Mouse (Mus musculus) heart, embryonic 14.5 days (tissue): ENCODE data around the gene Syne3. TPM values are rescaled to one million over a fixed set of nuclear protein-coding genes. Genes with fewer than 3 reads are reported as not detected.

Experiments
- ATAC-seq: fragments of 200-750 bp; cut with Nextera tagmentation; 2 replicates; pipeline ENCODE4 v1.8.0; 2017; ENCODE audit warnings: low read depth, moderate TSS enrichment; ENCODE audit not compliant: insufficient number of reproducible peaks, insufficient read depth, low FRiP score
- H3K27ac ChIP-seq, 2 experiments: fragments of 200-500 bp in 1 of 2; fragments of 300-500 bp in 1 of 2; sonication (generic) in 1 of 2; replicated peaks in 1 of 2; 2 replicates each; pipeline ENCODE4 v1.5.1; 2012 to 2014; ENCODE audit warnings: low read depth in 2 of 2, low read length in 2 of 2, control low read depth in 1 of 2, mild to moderate bottlenecking in 1 of 2, mixed read lengths in 1 of 2; ENCODE audit not compliant: control insufficient read depth in 1 of 2, insufficient read depth in 1 of 2
- H3K27me3 ChIP-seq: fragments of 300-500 bp; sonication (generic); 2 replicates; pipeline ENCODE4 v1.6.1; 2014; ENCODE audit warnings: mild to moderate bottlenecking, low read length, control low read depth; ENCODE audit not compliant: control insufficient read depth, insufficient read depth
- H3K36me3 ChIP-seq: fragments of 300-500 bp; sonication (generic); 2 replicates; pipeline ENCODE4 v1.6.1; 2014; ENCODE audit warnings: mild to moderate bottlenecking, control low read depth, low read length, mixed read lengths; ENCODE audit not compliant: control insufficient read depth, insufficient read depth
- H3K4me1 ChIP-seq, 2 experiments: fragments of 200-500 bp in 1 of 2; fragments of 300-500 bp in 1 of 2; sonication (generic) in 1 of 2; 2 replicates each; pipeline ENCODE4 v1.6.1; 2012 to 2014; ENCODE audit warnings: low read length in 2 of 2, control low read depth in 1 of 2, mixed read lengths in 1 of 2; ENCODE audit not compliant: control insufficient read depth in 2 of 2, insufficient read depth in 2 of 2
- H3K4me2 ChIP-seq: fragments of 300-500 bp; sonication (generic); 2 replicates; pipeline ENCODE4 v1.6.1; 2014; ENCODE audit warnings: mild to moderate bottlenecking, low read length
- H3K4me3 ChIP-seq, 2 experiments: fragments of 200-500 bp in 1 of 2; fragments of 300-500 bp in 1 of 2; sonication (generic) in 1 of 2; 2 replicates each; pipeline ENCODE4 v1.5.1; 2012 to 2014; ENCODE audit warnings: low read length in 2 of 2, mild to moderate bottlenecking in 2 of 2, control low read depth in 1 of 2, low read depth in 1 of 2, moderate library complexity in 1 of 2; ENCODE audit not compliant: control insufficient read depth in 1 of 2, insufficient read depth in 1 of 2
- H3K9ac ChIP-seq: fragments of 300-500 bp; sonication (generic); 2 replicates; pipeline ENCODE4 v1.6.1; 2014; ENCODE audit warnings: mild to moderate bottlenecking, low read length
- H3K9me3 ChIP-seq: fragments of 300-500 bp; sonication (generic); 2 replicates; pipeline ENCODE4 v1.6.1; 2016; ENCODE audit warnings: low read length, control low read depth; ENCODE audit not compliant: control insufficient read depth
- WGBS: fragments of 180-500 bp; shearing (Covaris S2); extraction: QIAGEN DNeasy Blood & Tissue Kit; methylation state at CpG from one replicate; pipeline ENCODE4 v1.1.7; 2014; 5-methylcytosine and 5-hydroxymethylcytosine counted together
- polyA plus RNA-seq: library from polyadenylated mRNA; unstranded; fragments of >200 nt; fragmentation: Nextera tagmentation; extraction: Ambion mirVana; gene quantifications from 2 replicates; pipeline ENCODE4 v1.2.1, GENCODE M21; 2014

The Syne3 gene
- polyA plus RNA-seq, 1 experiment from 2014 or later = 0.93 TPM

GRCm38 (mm10) chr12:104898718-104899117 lies 110.9 kb downstream of the Syne3 start:
- Histone ChIP-seq H3K4me3 (no peak overlapping the region), H3K4me2 (no peak overlapping the region), H3K36me3 (no peaks in the 10 kb centered on the region), H3K27ac (no peak overlapping the region), H3K27me3 (no peaks in the 10 kb centered on the region), H3K4me1 (peaks cover 11 to 12% of the 10 kb centered on the region in 2 experiments), H3K9ac (no peak overlapping the region), H3K9me3 (no peaks in the 10 kb centered on the region)
- 74% methylated on average over 9 of the region's 9 CpGs for WGBS
- no peak for ATAC-seq

GRCm38 (mm10) chr12:104897051-104897618 lies 112.5 kb downstream of the Syne3 start:
- H3K4me3 ChIP-seq = no peak overlapping the region
- H3K36me3 ChIP-seq = no peaks in the 10 kb centered on the region
- WGBS = 57% methylated on average over 8 of the region's 8 CpGs
- ATAC-seq = no peak
- no peak overlapping the region for H3K9ac ChIP-seq
- no peaks in the 10 kb centered on the region for H3K27me3 ChIP-seq
- no peak overlapping the region for H3K27ac ChIP-seq
- no peak overlapping the region for H3K4me2 ChIP-seq
- peaks cover 11 to 12% of the 10 kb centered on the region in 2 experiments for H3K4me1 ChIP-seq
- no peaks in the 10 kb centered on the region for H3K9me3 ChIP-seq

- Histone ChIP-seq H3K9ac (no peak overlapping the region), H3K36me3 (no peaks in the 10 kb centered on the region), H3K27me3 (no peaks in the 10 kb centered on the region), H3K4me1 (peaks cover 11 to 12% of the 10 kb centered on the region in 2 experiments), H3K4me2 (no peak overlapping the region), H3K4me3 (no peak overlapping the region), H3K9me3 (no peaks in the 10 kb centered on the region), H3K27ac (no peak overlapping the region)
- 67% methylated on average over 16 of the region's 16 CpGs for WGBS
- ATAC-seq = no peak
Observed at GRCm38 (mm10) chr12:104896640-104897039, 113.0 kb downstream of the Syne3 start.

DNA sequence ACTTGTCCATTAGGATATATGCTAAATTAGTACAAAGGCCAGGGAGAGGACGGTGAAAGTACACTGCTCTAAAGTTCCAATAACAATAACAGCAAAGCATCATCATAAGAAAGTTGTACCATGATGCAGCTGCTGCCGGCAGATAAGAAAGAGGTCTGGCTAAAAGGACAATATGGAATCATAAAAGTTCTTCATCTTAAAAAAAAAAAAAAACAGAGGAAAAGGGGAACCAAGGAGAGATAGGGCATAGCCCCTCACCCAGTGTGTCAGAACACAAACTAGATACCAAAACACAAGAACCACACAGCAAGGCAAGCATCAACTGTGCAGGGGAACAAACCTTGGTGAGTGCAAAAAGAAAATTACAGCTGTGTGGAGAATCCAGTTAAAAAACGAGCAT lies 117.4 kb downstream of the Syne3 start:
- Histone ChIP-seq H3K4me3 (no peak overlapping the region), H3K36me3 (no peaks in the 10 kb centered on the region), H3K27ac (no peak overlapping the region), H3K9ac (no peak overlapping the region), H3K9me3 (no peaks in the 10 kb centered on the region), H3K4me1 (peaks cover 3 to 5% of the 10 kb centered on the region in 2 experiments; a peak in 3 of 4 replicates), H3K4me2 (no peak overlapping the region), H3K27me3 (no peaks in the 10 kb centered on the region)
- no peak for ATAC-seq
- WGBS = 95% methylated on average over 3 of the region's 3 CpGs

DNA sequence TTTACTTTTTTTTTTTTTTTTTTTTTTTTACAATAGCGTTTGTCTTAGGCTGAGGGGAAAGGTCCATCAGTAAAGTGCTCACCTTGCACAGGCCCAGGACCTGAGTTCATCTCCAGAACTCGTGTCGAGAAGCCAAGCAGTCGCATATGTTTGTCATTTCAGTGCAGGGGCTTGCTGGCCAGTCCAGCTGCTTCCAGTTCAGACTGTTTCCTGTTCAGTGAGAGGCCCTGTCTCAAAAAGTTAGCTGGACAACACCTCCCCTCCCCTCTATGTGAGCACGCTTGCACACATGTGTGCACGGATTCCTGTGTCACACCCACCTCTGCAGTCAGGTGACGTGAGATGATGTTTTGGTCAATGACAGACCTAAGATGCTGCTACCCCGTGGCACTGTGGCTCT lies 119.5 kb downstream of the Syne3 start:
- Histone ChIP-seq H3K4me3 (no peak overlapping the region), H3K4me2 (no peak overlapping the region), H3K4me1 (no peaks in the 10 kb centered on the region), H3K36me3 (no peaks in the 10 kb centered on the region), H3K27ac (no peak overlapping the region), H3K9ac (no peak overlapping the region), H3K27me3 (no peaks in the 10 kb centered on the region), H3K9me3 (no peaks in the 10 kb centered on the region)
- no peak for ATAC-seq
- 84% methylated on average over 8 of the region's 8 CpGs for WGBS

DNA sequence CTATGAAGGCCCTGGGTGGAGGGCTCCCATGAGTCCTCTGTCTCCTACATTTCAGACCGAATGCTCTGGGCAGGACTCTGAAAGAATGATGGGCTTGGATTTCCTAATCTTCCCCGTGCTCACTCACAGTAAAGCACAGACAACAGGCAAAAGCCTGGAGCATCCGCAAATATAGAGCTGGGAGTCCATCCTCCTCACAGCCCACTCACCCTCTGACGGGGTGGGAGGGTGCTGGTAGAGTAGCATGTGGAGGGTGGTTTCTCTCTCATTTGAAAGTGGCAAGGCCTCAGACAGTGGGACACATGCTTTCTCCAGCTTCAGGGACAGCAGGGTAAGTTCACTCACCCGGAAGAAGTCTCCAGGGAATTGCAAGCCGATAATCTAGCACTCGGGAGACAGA lies 123.5 kb downstream of the Syne3 start:
- no peaks in the 10 kb centered on the region for H3K27me3 ChIP-seq
- no peak overlapping the region for H3K27ac ChIP-seq
- no peak overlapping the region for H3K9ac ChIP-seq
- H3K9me3 ChIP-seq = peaks cover 4% of the 10 kb centered on the region
- no peaks in the 10 kb centered on the region for H3K4me1 ChIP-seq
- H3K4me2 ChIP-seq = no peak overlapping the region
- H3K36me3 ChIP-seq = no peaks in the 10 kb centered on the region
- 81% methylated on average over 7 of the region's 7 CpGs for WGBS
- no peak for ATAC-seq
- no peak overlapping the region for H3K4me3 ChIP-seq

DNA sequence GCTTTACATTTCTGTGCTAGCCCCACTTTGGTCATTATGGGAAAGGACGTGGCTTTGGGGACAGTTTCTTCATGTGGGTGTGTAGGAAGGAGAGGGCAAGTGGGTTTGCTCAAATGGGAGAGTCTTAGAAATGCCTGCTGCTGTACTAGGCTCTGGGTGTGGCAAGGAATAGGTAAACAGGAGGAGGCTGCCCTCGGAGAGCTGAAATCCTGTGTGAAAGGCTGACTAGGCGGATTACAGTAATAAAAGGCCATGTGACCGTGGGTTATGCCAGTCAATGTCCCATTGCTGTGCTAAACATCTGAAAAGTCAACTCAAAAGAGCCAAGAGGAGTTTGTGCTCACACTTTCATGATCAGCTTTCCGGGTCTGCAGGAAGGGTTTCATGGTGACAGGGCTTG lies 127.1 kb downstream of the Syne3 start:
- no peak overlapping the region for H3K27ac ChIP-seq
- no peak for ATAC-seq
- 71% methylated on average over 5 of the region's 5 CpGs for WGBS

GRCm38 (mm10) chr12:104882061-104882460 lies 127.5 kb downstream of the Syne3 start:
- WGBS = 50% methylated on average over 2 of the region's 2 CpGs
- Histone ChIP-seq H3K27me3 (no peaks in the 10 kb centered on the region), H3K27ac (no peak overlapping the region), H3K4me2 (no peak overlapping the region), H3K4me3 (no peak overlapping the region), H3K9ac (no peak overlapping the region), H3K4me1 (no peaks in the 10 kb centered on the region), H3K9me3 (peaks cover 4% of the 10 kb centered on the region), H3K36me3 (no peaks in the 10 kb centered on the region)
- no peak for ATAC-seq

More for the DNA sequence above, 127.1 kb downstream of the Syne3 start:
- Histone ChIP-seq H3K4me2 (no peak overlapping the region), H3K36me3 (no peaks in the 10 kb centered on the region), H3K4me1 (no peaks in the 10 kb centered on the region), H3K9me3 (peaks cover 4% of the 10 kb centered on the region), H3K9ac (no peak overlapping the region), H3K27me3 (no peaks in the 10 kb centered on the region), H3K4me3 (no peak overlapping the region)
